Mouse (Mus musculus) forebrain, embryonic 11.5 days (tissue): ENCODE data around the gene H2-Oa. TPM values are rescaled to one million over a fixed set of nuclear protein-coding genes. Genes with fewer than 3 reads are reported as not detected.

Experiments used
- ATAC-seq: fragments of 200-750 bp; cut with Nextera tagmentation; replicated peaks from 2 replicates; pipeline ENCODE4 v1.8.0; 2017; ENCODE audit warnings: moderate TSS enrichment; ENCODE audit not compliant: low FRiP score
- DNase-seq: peaks from one replicate; pipeline ENCODE4 v3.0.0-alpha.2; 2017; ENCODE audit warnings: low spot score
- H3K27ac ChIP-seq: fragments of 300-500 bp; sonication (generic); 2 replicates; pipeline ENCODE4 v1.5.1; 2014; ENCODE audit warnings: low read depth, low read length
- H3K27me3 ChIP-seq: fragments of 300-500 bp; sonication (generic); 2 replicates; pipeline ENCODE4 v1.6.1; 2014; ENCODE audit warnings: mild to moderate bottlenecking, low read length, mixed read lengths; ENCODE audit not compliant: control insufficient read depth, insufficient read depth
- H3K36me3 ChIP-seq: fragments of 300-500 bp; sonication (generic); 2 replicates; pipeline ENCODE4 v1.6.1; 2014; ENCODE audit warnings: mild to moderate bottlenecking, low read length, moderate library complexity, mixed read lengths; ENCODE audit not compliant: control insufficient read depth, insufficient read depth
- H3K4me1 ChIP-seq: fragments of 300-500 bp; sonication (generic); replicated peaks from 2 replicates; pipeline ENCODE4 v1.6.1; 2014; ENCODE audit warnings: low read length, mixed read lengths; ENCODE audit not compliant: control insufficient read depth, insufficient read depth
- H3K4me2 ChIP-seq: fragments of 300-500 bp; sonication (generic); 2 replicates; pipeline ENCODE4 v1.6.1; 2014; ENCODE audit warnings: low read depth, mild to moderate bottlenecking, low read length, moderate library complexity, mixed read lengths; ENCODE audit not compliant: severe bottlenecking
- H3K4me3 ChIP-seq: fragments of 300-500 bp; sonication (generic); 2 replicates; pipeline ENCODE4 v1.5.1; 2014; ENCODE audit warnings: low read depth, low read length
- H3K9ac ChIP-seq: fragments of 300-500 bp; sonication (generic); 2 replicates; pipeline ENCODE4 v1.6.1; 2014; ENCODE audit warnings: low read length
- H3K9me3 ChIP-seq: fragments of 300-500 bp; sonication (generic); 2 replicates; pipeline ENCODE4 v1.6.1; 2016; ENCODE audit warnings: low read length, mixed read lengths; ENCODE audit not compliant: control insufficient read depth
- WGBS: fragments of 180-500 bp; shearing (Covaris S2); extraction: QIAGEN DNeasy Blood & Tissue Kit; methylation state at CpG from one replicate; pipeline ENCODE4 v1.1.7; 2014; 5-methylcytosine and 5-hydroxymethylcytosine counted together
- polyA plus RNA-seq: library from polyadenylated mRNA; unstranded; fragments of >200 nt; fragmentation: Nextera tagmentation; extraction: Ambion mirVana; gene quantifications from 2 replicates; pipeline ENCODE4 v1.2.1, GENCODE M21; 2014

Gene H2-Oa
- polyA plus RNA-seq, 1 experiment from 2014 or later, result 0.17 TPM

DNA sequence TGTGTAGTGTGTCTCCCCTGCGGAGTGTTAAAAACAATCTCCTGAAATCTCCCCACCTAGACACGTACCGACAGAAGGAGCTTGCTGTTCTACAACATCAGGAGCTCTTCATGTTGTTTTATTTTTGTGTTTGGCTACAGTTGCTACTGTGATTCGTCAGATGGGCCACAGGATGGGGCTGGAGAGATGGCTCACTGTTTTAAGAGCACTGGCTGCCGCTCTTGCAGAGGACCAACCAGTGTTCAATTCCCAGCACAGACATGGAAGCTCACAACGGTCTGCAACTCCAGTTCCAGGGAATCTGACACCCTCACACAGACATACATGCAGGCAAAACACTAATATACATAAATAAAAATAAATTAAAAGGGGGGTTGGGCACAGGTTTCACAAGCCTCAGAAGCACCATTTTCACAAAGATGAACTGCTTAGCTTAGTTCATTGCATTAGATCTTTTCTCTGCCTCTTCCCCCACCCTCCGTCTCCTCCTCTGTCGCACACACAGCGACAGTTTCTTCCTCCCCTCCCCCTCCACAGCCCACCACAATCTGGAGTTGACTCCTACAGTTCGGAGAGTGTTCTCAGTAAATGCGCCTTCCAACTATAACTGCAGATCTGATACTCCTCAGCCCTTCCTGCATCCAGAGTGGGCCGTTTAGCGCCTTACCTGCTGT lies 36.3 kb downstream of the H2-Oa start:
- Histone ChIP-seq H3K9ac (no peak overlapping the region; the same call in 1 of the 2 replicates), H3K4me3 (no peak overlapping the region), H3K4me2 (peak overlapping the region; percentile 31; the same call in 1 of the 2 replicates), H3K4me1 (peaks cover 8% of the 10 kb centered on the region), H3K27me3 (0 out of 2 replicates have a peak, but pooled peaks cover 2% of the 10 kb centered on the region), H3K9me3 (no peaks in the 10 kb centered on the region), H3K27ac (no peak overlapping the region), H3K36me3 (no peaks in the 10 kb centered on the region; the same call in 1 of the 2 replicates)
- DNase-seq, result no peak
- no peak for ATAC-seq
- WGBS, result 25% methylated on average over 13 of the region's 13 CpGs

DNA sequence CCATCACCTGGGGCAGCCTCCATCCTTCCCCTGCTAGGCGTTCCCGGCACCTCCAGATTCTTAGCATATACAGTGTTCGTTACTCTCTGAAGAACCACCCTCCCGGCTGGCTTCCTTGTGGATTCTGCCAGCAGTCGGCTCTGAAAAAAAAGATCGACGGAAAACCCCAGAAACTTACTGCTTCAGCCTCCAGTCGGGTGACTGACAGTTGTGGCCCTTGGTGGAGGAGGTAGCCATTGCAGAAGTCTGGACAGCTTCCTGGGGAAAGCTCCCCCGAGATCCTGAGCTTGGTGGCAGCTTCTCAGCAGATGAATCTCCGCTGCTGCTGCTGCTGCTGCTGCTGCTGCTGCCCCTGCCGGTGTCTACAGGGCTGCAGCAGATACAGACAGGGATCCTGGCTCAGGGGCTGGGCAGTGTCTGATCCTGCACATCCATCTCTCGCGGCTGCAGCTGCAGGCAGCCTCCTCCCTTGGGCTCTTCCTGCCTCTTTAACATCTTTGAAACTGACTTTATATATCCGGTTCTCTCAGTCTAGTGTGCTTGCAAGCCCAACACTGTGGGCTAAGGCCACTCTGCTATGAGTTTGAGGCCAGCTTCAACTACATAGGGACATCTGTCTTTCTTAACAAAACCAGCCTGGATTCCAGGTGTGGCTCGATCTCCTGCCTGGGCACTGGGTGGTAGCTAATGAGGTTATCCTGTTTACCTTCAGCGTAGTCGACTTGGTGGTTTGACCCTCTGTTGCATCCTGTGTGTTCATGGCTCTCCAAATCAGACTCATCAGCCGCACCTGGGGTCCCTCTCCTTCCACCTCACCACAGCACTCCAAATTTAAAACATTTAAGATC lies 37.0 kb downstream of the H2-Oa start:
- no peaks in the 10 kb centered on the region; the same call in 1 of the 2 replicates for H3K36me3 ChIP-seq
- no peak for ATAC-seq
- 0 out of 2 replicates have a peak, but pooled peaks cover 2% of the 10 kb centered on the region for H3K27me3 ChIP-seq
- H3K27ac ChIP-seq, result no peak overlapping the region
- H3K4me1 ChIP-seq, result peaks cover 5% of the 10 kb centered on the region
- no peaks in the 10 kb centered on the region for H3K9me3 ChIP-seq
- peak overlapping the region; percentile 31; the same call in 1 of the 2 replicates for H3K4me2 ChIP-seq
- no peak overlapping the region for H3K4me3 ChIP-seq
- H3K9ac ChIP-seq, result no peak overlapping the region; the same call in 1 of the 2 replicates
- DNase-seq, result no peak
- 24% methylated on average over 18 of the region's 18 CpGs for WGBS

GRCm38 (mm10) chr17:34130073-34130947 lies 38.2 kb downstream of the H2-Oa start:
- Histone ChIP-seq H3K4me3 (no peak overlapping the region), H3K4me2 (no peak overlapping the region), H3K9ac (no peak overlapping the region), H3K27me3 (0 out of 2 replicates have a peak, but pooled peaks cover 2% of the 10 kb centered on the region), H3K36me3 (no peaks in the 10 kb centered on the region; the same call in 1 of the 2 replicates), H3K9me3 (no peaks in the 10 kb centered on the region), H3K27ac (no peak overlapping the region), H3K4me1 (peaks cover 5% of the 10 kb centered on the region)
- DNase-seq, result no peak
- ATAC-seq, result no peak
- 86% methylated on average over 19 of the region's 19 CpGs for WGBS

- ATAC-seq (no peak), DNase-seq (no peak)
- Histone ChIP-seq H3K27ac (no peak overlapping the region), H3K4me3 (no peak overlapping the region), H3K9ac (no peak overlapping the region), H3K27me3 (0 out of 2 replicates have a peak, but pooled peaks cover 2% of the 10 kb centered on the region), H3K4me1 (peaks cover 5% of the 10 kb centered on the region), H3K9me3 (no peaks in the 10 kb centered on the region), H3K36me3 (no peaks in the 10 kb centered on the region), H3K4me2 (no peak overlapping the region)
- 74% methylated on average over 7 of the region's 7 CpGs for WGBS
Observed at GRCm38 (mm10) chr17:34131911-34132310, 39.8 kb downstream of the H2-Oa start.

GRCm38 (mm10) chr17:34133289-34133688 lies 41.1 kb downstream of the H2-Oa start:
- no peak overlapping the region for H3K4me2 ChIP-seq
- H3K27me3 ChIP-seq, result peaks cover 5% of the 10 kb centered on the region
- DNase-seq, result no peak
- H3K9me3 ChIP-seq, result no peaks in the 10 kb centered on the region
- no peak overlapping the region for H3K27ac ChIP-seq
- H3K4me3 ChIP-seq, result no peak overlapping the region
- no peak overlapping the region for H3K9ac ChIP-seq
- peaks cover 5% of the 10 kb centered on the region for H3K4me1 ChIP-seq
- WGBS, result 88% methylated on average over 11 of the region's 11 CpGs
- H3K36me3 ChIP-seq, result no peaks in the 10 kb centered on the region
- no peak for ATAC-seq

GRCm38 (mm10) chr17:34134451-34134850 lies 42.3 kb downstream of the H2-Oa start:
- WGBS, result 83% methylated on average over 3 of the region's 3 CpGs

GRCm38 (mm10) chr17:34135297-34136224 lies 43.4 kb downstream of the H2-Oa start:
- DNase-seq (peak; percentile 99), ATAC-seq (peak; percentile 97)
- Histone ChIP-seq H3K36me3 (no peaks in the 10 kb centered on the region), H3K4me3 (peak overlapping the region; percentile 30), H3K4me1 (peaks cover 4% of the 10 kb centered on the region), H3K27me3 (peaks cover 16% of the 10 kb centered on the region), H3K9ac (no peak overlapping the region), H3K9me3 (no peaks in the 10 kb centered on the region), H3K4me2 (peak overlapping the region; percentile 71), H3K27ac (no peak overlapping the region)
- 7% methylated on average over 31 of the region's 31 CpGs for WGBS

More at GRCm38 (mm10) chr17:34134451-34134850, 42.3 kb downstream of the H2-Oa start:
- no peaks in the 10 kb centered on the region for H3K36me3 ChIP-seq
- no peak overlapping the region for H3K27ac ChIP-seq
- H3K4me3 ChIP-seq, result no peak overlapping the region
- no peak overlapping the region for H3K9ac ChIP-seq
- ATAC-seq, result no peak
- no peak for DNase-seq
- no peaks in the 10 kb centered on the region for H3K9me3 ChIP-seq
- peaks cover 3% of the 10 kb centered on the region; the same call in 1 of the 2 replicates for H3K4me1 ChIP-seq
- peaks cover 10% of the 10 kb centered on the region for H3K27me3 ChIP-seq
- H3K4me2 ChIP-seq, result no peak overlapping the region
